Mouse (Mus musculus) hindbrain, embryonic 13.5 days (tissue): Measurements from ENCODE around the gene Inpp5k. TPM values are rescaled to one million over a fixed set of nuclear protein-coding genes. Genes with fewer than 3 reads are reported as not detected.

ENCODE experiments used
- ATAC-seq: fragments of 200-750 bp; cut with Nextera tagmentation; 2 replicates; pipeline ENCODE4 v1.8.0; 2017; ENCODE audit warnings: moderate TSS enrichment; ENCODE audit not compliant: low FRiP score
- H3K27ac ChIP-seq: fragments of 300-500 bp; sonication (generic); 2 replicates; pipeline ENCODE4 v1.5.1; 2015; ENCODE audit warnings: inconsistent platforms, mild to moderate bottlenecking, moderate library complexity
- H3K27me3 ChIP-seq: fragments of 300-500 bp; sonication (generic); 2 replicates; pipeline ENCODE4 v1.6.1; 2015; ENCODE audit warnings: mild to moderate bottlenecking, inconsistent platforms
- H3K36me3 ChIP-seq: fragments of 300-500 bp; sonication (generic); 2 replicates; pipeline ENCODE4 v1.6.1; 2015; ENCODE audit warnings: mild to moderate bottlenecking, inconsistent platforms
- H3K4me1 ChIP-seq: fragments of 300-500 bp; sonication (generic); replicated peaks from 2 replicates; pipeline ENCODE4 v1.6.1; 2015; ENCODE audit warnings: inconsistent platforms
- H3K4me2 ChIP-seq: fragments of 300-500 bp; sonication (generic); 2 replicates; pipeline ENCODE4 v1.6.1; 2015; ENCODE audit warnings: inconsistent platforms, mild to moderate bottlenecking, moderate library complexity
- H3K4me3 ChIP-seq: fragments of 300-500 bp; sonication (generic); 2 replicates; pipeline ENCODE4 v1.5.1; 2015; ENCODE audit warnings: mild to moderate bottlenecking, inconsistent platforms
- H3K9ac ChIP-seq: fragments of 300-500 bp; sonication (generic); 2 replicates; pipeline ENCODE4 v1.6.1; 2015; ENCODE audit warnings: mild to moderate bottlenecking, inconsistent platforms
- H3K9me3 ChIP-seq: fragments of 300-500 bp; sonication (generic); 2 replicates; pipeline ENCODE4 v1.6.1; 2016; ENCODE audit warnings: inconsistent platforms
- WGBS: fragments of 180-500 bp; shearing (Covaris S2); methylation state at CpG from one replicate; pipeline ENCODE4 v1.1.7; 2015; 5-methylcytosine and 5-hydroxymethylcytosine counted together
- polyA plus RNA-seq: library from polyadenylated mRNA; unstranded; fragments of >200 nt; fragmentation: Nextera tagmentation; extraction: Ambion mirVana; gene quantifications from 2 replicates; pipeline ENCODE4 v1.2.1, GENCODE M21; 2015

Gene Inpp5k
- polyA plus RNA-seq, 1 experiment from 2014 or later, result 41.2 TPM

DNA sequence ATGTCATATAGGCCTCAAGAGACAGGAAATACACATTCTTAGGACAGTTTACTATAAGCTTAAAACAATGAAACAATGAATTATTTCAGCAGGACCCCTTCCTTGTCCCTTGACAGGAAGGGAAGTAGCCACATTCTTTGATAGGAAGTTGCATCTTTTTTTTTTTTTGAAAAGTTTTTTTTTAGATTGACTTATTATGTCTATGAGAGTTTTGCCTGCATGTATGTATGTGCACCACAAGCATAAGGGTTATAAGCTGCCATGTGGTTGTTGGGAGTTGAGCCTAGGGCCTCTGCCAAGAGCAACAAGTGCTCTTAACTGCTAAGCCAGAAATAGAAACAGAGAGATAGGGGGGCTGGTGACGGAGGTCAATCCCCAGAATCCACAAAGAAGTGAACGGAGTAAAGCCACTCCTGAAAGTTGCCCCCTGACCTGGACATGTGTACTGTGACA is 6.7 kb upstream of the Inpp5k start:
- Histone ChIP-seq H3K27me3 (no peaks in the 10 kb centered on the region), H3K4me2 (no peak overlapping the region), H3K36me3 (peaks cover 86% of the 10 kb centered on the region), H3K4me3 (no peak overlapping the region), H3K4me1 (no peaks in the 10 kb centered on the region), H3K9ac (no peak overlapping the region), H3K27ac (0 out of 2 replicates have a peak overlapping the region, but pooled peaks have one; percentile 18), H3K9me3 (no peaks in the 10 kb centered on the region)
- no peak for ATAC-seq
- WGBS, result 72% methylated on average over 2 of the region's 2 CpGs

DNA sequence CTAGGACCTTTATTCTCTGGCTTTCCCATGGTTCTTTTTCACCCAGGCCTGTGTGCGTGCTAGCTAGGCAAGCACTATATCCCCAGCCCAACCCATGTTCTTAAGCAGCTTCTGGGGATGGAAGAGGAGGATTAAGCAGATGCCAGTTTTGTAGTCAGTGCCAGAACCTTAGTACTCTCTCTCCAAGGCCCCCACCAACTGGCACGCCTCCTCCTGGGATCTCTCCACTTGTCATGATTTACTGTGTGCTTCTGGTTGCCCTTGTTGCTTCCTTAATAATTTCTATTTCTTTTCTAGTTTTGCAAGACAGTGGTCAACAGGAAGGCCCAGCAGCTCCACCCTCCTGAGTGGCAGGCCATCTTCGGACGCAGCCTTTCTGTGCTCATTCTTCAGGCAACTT is 5.0 kb upstream of the Inpp5k start:
- H3K27me3 ChIP-seq, result no peaks in the 10 kb centered on the region
- no peak for ATAC-seq

DNA sequence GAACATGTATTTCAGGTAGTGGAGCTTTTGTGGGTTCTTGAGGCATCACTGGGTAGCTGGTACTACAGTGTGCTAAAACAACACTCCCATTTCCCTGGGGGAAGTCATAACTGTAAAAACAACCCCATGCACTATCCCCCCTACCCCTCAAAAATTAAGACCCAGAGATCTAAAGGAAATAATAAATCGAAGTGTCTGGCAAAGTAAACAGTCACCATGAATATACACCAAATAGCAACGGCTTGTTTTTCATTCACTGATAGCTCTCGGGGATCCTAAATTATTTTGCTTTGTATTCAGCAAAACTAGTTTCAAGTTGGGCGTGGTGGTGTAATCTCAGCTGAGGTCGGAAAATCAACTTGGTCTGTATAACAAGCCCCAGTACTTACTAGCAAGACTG is 690 bp upstream of the Inpp5k start:
- Histone ChIP-seq H3K4me2 (peak overlapping the region; percentile 77), H3K4me1 (peaks cover 28% of the 10 kb centered on the region), H3K9ac (peak overlapping the region; percentile 82), H3K4me3 (peak overlapping the region; percentile 68), H3K36me3 (peaks cover 54% of the 10 kb centered on the region), H3K27ac (peak overlapping the region; percentile 86), H3K9me3 (no peaks in the 10 kb centered on the region), H3K27me3 (no peaks in the 10 kb centered on the region)
- WGBS, result 23% methylated on average over 5 of the region's 5 CpGs
- ATAC-seq, result no peak

More for the DNA sequence above, 5.0 kb upstream of the Inpp5k start:
- no peak overlapping the region for H3K9ac ChIP-seq
- 94% methylated on average over 4 of the region's 4 CpGs for whole genome bisulfite sequencing
- peaks cover 69% of the 10 kb centered on the region for H3K36me3 ChIP-seq
- no peaks in the 10 kb centered on the region for H3K9me3 ChIP-seq
- peaks cover 9% of the 10 kb centered on the region for H3K4me1 ChIP-seq
- H3K27ac ChIP-seq, result no peak overlapping the region
- no peak overlapping the region for H3K4me3 ChIP-seq
- H3K4me2 ChIP-seq, result no peak overlapping the region

DNA sequence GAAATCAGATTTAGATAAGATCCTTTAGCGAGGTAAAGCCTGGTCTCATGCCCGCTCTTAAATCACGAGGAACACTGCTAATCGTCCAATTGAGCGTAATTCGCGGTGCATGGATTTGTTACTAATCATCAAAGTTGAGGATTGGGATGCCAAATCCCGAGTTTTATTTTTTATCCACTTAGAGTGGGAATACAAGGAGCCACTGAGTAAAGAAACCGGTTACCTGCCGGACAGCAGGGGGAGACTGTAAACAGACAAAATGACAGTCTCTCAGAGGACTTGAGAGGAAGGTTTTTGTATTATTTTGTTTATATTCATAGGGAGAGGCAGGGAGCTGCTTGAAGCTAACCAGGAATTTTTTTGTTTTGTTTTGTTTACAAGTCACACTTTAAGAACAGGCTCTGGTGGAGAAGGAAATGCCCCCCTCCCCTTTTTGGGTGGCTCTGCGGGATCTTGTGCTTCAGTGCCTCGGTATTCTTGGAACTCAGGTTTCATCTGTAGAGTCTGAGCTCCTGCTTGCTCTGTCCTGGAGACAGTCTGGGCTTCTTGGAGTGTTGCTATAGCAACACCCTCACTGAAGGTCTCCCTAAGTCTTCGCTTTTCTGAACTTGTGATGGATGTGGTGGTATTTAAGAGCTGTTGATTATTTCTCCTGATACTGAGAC is 905 bp downstream of the Inpp5k start:
- WGBS, result 8% methylated on average over 13 of the region's 13 CpGs
- ATAC-seq, result no peak
- Histone ChIP-seq H3K27ac (no peak overlapping the region), H3K36me3 (peaks cover 55% of the 10 kb centered on the region), H3K27me3 (no peaks in the 10 kb centered on the region), H3K4me1 (peaks cover 28% of the 10 kb centered on the region), H3K9me3 (no peaks in the 10 kb centered on the region), H3K4me2 (peak overlapping the region; percentile 77), H3K4me3 (peak overlapping the region; percentile 68), H3K9ac (peak overlapping the region; percentile 82)

DNA sequence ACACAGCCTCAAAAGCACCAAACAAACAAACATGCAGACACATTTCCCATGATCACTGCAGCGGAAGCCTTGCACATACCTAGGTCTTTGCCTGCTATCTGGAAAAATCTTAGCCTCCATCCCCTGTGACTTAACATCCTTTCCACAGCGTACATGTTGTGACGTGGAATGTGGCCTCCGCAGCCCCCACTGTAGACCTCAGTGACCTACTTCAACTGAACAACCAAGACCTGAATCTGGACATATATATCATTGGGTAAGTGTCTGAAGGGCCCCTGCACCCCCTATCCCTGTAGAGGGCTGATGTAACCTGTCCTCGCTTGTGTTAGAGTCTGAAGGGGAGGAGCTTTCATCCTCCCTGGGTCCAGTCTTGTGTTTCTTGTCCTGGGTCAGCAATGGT is 2.1 kb downstream of the Inpp5k start:
- H3K4me1 ChIP-seq, result peaks cover 28% of the 10 kb centered on the region
- no peak overlapping the region for H3K9ac ChIP-seq
- H3K27ac ChIP-seq, result no peak overlapping the region
- H3K4me3 ChIP-seq, result no peak overlapping the region
- no peaks in the 10 kb centered on the region for H3K9me3 ChIP-seq
- H3K27me3 ChIP-seq, result no peaks in the 10 kb centered on the region
- ATAC-seq, result no peak
- no peak overlapping the region for H3K4me2 ChIP-seq
- WGBS, result 92% methylated on average over 5 of the region's 5 CpGs
- peaks cover 51% of the 10 kb centered on the region for H3K36me3 ChIP-seq

DNA sequence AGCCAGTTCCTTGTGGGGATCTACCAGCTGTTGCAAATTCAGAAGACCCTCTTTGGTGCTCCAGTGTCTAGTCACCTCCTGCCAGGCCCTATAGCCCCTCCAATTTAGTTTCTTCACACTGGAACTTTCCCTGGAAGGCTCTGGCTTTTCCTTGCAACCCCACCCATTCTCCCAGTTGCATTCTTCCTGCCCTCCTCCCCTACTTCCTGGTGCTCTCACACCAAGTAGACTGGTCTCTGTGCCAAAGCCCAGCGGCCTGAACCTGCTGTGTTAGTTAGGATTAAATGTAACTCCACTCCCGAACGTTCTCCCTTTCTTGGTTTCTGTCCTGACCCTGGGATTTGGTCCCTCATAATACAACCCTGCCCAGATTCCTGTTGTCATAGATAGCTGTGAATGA is 4.0 kb downstream of the Inpp5k start:
- 80% methylated on average over 3 of the region's 3 CpGs for WGBS
- Histone ChIP-seq H3K4me2 (no peak overlapping the region), H3K9me3 (no peaks in the 10 kb centered on the region), H3K27ac (no peak overlapping the region), H3K9ac (no peak overlapping the region), H3K27me3 (no peaks in the 10 kb centered on the region), H3K4me3 (no peak overlapping the region), H3K4me1 (peaks cover 24% of the 10 kb centered on the region), H3K36me3 (peaks cover 55% of the 10 kb centered on the region)
- no peak for ATAC-seq

DNA sequence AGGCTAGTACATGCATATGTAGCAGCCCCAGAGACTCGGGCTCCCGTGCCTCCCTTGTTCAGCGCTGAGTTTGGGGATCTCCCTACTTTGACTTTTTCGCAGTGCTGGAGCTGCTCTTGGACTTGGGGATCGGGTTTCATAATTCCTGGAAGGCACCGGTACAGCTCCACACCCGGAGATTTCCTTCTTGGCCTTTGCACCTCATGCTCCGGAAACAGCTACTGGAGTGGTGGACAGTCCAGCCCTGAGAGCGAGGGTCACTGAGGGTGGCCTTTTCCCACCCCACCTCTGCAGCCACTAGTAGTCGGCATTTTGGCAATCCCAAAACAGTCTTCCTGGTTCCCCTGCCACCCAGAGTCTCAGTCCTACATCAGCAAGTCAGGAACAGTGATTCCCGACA is 4.5 kb downstream of the Inpp5k start:
- Histone ChIP-seq H3K9ac (no peak overlapping the region), H3K36me3 (peaks cover 57% of the 10 kb centered on the region), H3K4me2 (no peak overlapping the region), H3K4me1 (peaks cover 20% of the 10 kb centered on the region), H3K9me3 (no peaks in the 10 kb centered on the region), H3K27me3 (no peaks in the 10 kb centered on the region), H3K4me3 (no peak overlapping the region), H3K27ac (no peak overlapping the region)
- ATAC-seq, result no peak
- WGBS, result 79% methylated on average over 11 of the region's 11 CpGs

DNA sequence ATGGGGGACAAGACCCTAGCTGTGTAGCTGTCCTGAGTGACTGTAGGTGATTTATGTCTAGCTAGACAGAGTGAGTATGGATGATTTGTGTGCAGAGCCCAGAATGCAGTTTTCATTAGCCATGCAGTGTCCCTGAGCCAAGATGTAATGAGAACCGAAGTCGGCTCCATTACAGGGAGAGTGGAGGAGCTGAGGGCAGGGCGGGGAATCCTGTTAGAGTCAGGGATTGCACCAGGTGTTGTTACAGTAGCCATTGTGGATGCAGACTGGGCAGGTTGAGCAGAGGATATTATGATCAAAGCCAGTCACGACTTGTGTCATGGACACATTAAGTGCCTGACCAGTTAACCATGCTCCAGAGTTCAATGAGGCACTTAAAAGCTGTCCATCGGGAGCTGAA is 12.5 kb downstream of the Inpp5k start:
- 0 out of 2 replicates have a peak overlapping the region, but pooled peaks have one; percentile 5 for H3K9ac ChIP-seq
- no peak overlapping the region for H3K4me2 ChIP-seq
- WGBS, result 89% methylated on average over 5 of the region's 5 CpGs
- no peak overlapping the region for H3K27ac ChIP-seq
- no peak for ATAC-seq
- H3K4me1 ChIP-seq, result 0 out of 2 replicates have a peak, but pooled peaks cover 3% of the 10 kb centered on the region
- no peaks in the 10 kb centered on the region for H3K27me3 ChIP-seq
- H3K36me3 ChIP-seq, result peaks cover 60% of the 10 kb centered on the region
- no peaks in the 10 kb centered on the region for H3K9me3 ChIP-seq
- H3K4me3 ChIP-seq, result no peak overlapping the region

DNA sequence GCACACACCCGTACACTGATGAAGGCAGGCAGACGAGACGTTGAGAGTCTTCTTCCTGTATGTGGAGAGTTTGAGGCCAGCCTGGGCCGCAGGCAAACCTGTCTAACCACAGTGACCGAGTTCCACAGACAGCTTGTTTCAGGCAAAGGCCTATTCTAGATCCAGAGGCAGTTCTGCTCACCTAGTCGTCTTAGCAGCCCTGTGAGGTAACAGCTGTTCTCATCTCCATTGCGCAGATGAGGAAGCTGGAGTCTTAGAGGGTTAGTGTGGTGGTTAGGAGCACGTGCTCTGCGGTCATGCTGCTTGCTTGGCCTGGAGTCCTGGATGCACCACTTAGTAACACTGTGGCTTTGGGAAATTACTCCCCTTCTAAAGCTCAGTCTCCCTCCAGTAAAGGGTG is 13.9 kb downstream of the Inpp5k start:
- Histone ChIP-seq H3K9ac (no peak overlapping the region), H3K4me3 (no peak overlapping the region), H3K4me1 (0 out of 2 replicates have a peak, but pooled peaks cover 3% of the 10 kb centered on the region), H3K4me2 (no peak overlapping the region), H3K36me3 (peaks cover 54% of the 10 kb centered on the region), H3K9me3 (no peaks in the 10 kb centered on the region), H3K27me3 (no peaks in the 10 kb centered on the region), H3K27ac (no peak overlapping the region)
- ATAC-seq, result no peak
- WGBS, result 89% methylated on average over 9 of the region's 9 CpGs

DNA sequence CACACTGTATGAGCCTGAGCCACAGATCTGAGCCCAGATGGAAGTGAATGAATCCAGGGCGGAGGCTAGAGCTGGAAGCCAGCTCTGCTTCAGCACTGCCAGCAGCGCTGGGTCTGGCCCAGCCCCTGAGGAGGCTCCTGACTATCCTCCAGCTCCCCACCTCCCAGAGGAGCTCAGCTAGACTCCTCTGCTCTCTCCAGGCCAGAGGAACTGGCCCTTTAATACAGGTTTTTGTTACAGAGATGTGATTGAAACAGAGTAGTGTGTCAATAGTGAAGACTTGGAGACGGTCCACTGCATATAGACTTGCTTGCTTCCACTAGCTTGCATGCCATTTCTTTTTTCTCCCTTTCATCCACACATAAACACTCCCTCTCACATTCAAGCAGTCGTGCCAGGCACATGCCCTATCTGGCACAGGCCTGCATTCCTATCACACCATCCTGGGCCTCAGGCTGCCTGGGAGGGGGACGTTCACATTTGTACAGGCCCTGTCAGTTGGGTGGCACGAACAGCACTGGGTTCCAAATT is 17.0 kb downstream of the Inpp5k start:
- Histone ChIP-seq H3K27ac (no peak overlapping the region), H3K4me2 (no peak overlapping the region), H3K4me3 (no peak overlapping the region), H3K9ac (no peak overlapping the region), H3K4me1 (peaks cover 25% of the 10 kb centered on the region), H3K27me3 (peaks cover 11% of the 10 kb centered on the region; the same call in 1 of the 2 replicates), H3K9me3 (no peaks in the 10 kb centered on the region), H3K36me3 (peaks cover 33% of the 10 kb centered on the region)
- 59% methylated on average over 6 of the region's 6 CpGs for WGBS
- ATAC-seq, result peak; percentile 55; the same call in 1 of the 2 replicates

DNA sequence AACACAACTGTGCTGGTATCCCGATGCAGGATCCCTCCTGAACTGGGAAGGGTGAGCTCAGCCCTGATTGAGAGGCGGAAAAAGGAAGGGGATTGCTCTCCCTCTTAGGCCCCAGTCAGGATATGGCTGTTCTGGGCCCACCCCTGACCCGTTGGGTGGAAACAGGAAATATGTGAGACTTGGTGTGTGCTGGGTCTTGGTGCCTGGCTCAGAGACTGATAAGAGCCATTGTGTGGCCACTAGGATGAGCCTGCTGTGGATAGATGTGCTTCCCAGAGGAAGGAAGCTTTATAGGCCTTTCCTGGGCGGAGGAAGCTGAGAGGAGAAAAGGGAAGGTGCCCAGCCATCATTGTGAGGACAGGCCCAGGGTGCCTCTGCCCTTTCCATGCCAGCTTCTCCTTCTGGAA is 18.4 kb downstream of the Inpp5k start:
- no peaks in the 10 kb centered on the region for H3K9me3 ChIP-seq
- no peak overlapping the region for H3K27ac ChIP-seq
- no peak overlapping the region for H3K4me2 ChIP-seq
- H3K36me3 ChIP-seq, result peaks cover 22% of the 10 kb centered on the region
- H3K4me3 ChIP-seq, result no peak overlapping the region
- H3K27me3 ChIP-seq, result peaks cover 24% of the 10 kb centered on the region
- ATAC-seq, result no peak
- peaks cover 36% of the 10 kb centered on the region for H3K4me1 ChIP-seq
- 80% methylated on average over 4 of the region's 4 CpGs for WGBS
- H3K9ac ChIP-seq, result no peak overlapping the region

DNA sequence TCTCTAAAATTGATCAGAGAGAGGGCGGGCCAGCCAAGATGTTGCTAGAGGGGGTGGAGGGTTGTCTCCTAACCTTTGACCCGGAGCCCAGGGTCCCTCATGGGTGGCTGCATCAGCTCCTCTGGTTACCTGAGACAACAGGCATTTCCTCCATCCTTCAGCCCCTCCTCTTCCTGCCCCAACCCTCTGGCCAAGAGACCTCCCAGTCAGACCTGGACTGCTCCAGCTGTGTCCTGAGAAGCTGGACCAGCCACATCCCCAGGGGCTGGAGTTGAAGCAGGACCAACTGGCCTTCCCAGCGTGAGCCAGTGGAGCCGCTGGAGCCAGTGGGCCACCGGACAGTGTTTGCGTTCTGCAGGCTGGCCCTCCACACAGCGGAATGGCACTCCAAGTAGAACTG is 19.5 kb downstream of the Inpp5k start, which contains the start of gene Myo1c:
Gene Myo1c, plus strand, starts transcription at position 194 of the 400 bp plus-strand sequence.
- peaks cover 35% of the 10 kb centered on the region for H3K27me3 ChIP-seq
- peak within 1 kb of the TSS; percentile 49 for H3K4me3 ChIP-seq
- 0 out of 2 replicates have a peak within 1 kb of the TSS, but pooled peaks have one; percentile 18 for H3K27ac ChIP-seq
- no peaks in the 10 kb centered on the region for H3K9me3 ChIP-seq
- no peak for ATAC-seq
- H3K4me1 ChIP-seq, result peaks cover 41% of the 10 kb centered on the region
- 76% methylated on average over 7 of the region's 7 CpGs for WGBS
- H3K4me2 ChIP-seq, result peak within 1 kb of the TSS; percentile 78
- H3K9ac ChIP-seq, result peak within 1 kb of the TSS; percentile 73
- H3K36me3 ChIP-seq, result peaks cover 12% of the 10 kb centered on the region
